Mouse (Mus musculus) kidney, adult 11 months (tissue): ENCODE results near the gene Tas1r1.

Experiments
- DNase-seq: peaks from one replicate; pipeline ENCODE4 v3.0.0; 2022

The Tas1r1 gene

DNA sequence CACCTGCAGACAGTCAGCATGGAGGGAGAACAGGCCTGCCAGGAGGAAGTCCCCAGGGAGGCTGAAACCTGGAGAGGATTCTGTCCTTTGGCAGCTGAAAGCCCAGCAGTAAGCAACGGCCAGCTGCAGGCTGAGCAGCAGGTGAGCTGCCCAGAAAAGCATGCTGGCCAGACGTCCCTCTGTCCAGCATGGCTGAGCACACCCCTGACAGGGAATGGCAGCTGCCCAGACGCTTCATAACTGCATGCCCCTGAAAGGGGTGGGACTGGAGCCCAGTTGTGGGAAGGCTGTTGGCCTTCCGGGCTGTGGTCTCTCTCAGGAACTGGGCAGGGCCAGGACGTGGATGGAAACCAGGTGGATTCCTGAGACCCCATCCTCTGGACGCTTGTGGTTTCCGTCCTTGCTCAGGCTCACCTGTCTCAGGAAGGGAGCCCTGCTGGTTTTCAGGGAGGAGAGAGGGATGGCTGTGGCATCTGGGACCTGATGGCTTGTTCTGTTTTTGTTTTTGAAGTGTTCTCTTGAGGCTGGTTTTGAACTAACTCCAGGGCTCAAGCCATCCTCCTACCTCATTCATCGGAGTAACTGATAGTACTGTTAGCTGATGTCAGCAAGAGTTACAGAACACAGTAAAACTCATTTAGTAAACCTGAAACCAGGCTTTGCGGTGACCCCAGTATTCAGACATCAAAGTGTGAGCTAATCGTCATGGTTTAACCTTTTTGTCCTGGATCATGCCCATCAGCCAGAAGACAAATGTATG, at the start of gene Tas1r1:
Tas1r1 (minus strand) TSS at position 344 of the 760 bp plus-strand sequence.
- no peak for DNase-seq

DNA sequence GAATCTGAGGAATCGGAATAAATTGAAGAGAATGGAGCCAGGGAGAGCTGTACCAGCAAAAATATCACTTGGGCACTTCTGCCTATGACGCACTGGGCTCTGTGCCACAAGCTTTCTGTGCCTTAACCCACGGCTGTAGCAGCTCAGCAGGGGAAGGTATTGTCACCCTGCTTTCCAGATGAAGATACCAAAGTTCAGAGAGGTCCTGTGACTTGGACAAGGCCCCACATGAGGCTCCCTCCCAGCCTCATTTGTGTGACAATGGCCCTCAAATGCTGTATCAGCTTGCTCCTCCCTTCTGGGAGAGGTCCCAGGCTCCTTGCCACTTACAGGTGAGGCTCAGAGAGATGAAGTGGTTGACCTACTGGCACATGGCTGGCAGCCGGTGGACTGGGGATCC, 49.8 kb upstream of the Tas1r1 start:
- DNase-seq = no peak

DNA sequence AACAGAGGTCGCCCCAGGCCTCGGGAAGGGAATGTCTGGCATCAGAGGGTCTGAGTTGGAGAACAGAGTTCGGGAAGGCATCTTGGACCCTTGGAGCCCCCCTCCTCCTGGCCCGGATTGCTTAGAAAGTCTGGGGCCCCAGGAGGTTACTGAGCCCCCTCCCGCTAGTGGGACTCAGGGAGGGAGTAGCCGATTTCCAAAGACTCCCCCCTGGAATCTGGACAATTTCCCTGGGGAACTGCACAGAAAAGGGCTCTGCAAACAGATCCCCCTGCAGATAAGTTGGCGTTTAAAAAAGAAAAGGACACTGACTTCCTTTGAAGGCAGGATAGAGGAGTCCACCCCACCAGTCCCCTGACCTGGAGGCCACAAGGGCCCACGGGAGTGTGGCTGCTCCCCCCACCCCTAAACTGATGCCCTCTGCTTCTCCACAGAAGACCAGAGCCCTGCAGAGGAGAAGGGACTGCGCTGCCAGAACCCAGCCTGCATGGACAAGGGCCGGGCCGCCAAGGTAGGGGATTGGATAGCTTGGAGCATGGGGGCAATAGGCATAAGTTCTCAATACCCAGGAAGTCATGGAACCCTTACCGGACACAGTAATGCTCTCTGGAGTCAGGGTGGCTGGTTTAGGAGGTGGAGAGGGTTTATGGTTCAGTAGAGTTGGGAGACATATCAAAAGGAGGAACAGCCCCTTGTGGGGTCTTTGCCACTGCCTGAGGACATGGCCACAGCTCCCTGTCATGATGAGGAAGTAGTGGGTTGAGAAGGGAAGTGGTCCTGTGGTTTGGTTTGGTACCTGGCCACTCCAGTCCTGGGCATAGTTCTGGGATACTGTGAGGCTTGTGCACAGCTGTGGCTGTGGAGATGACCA, 49.1 kb upstream of the Tas1r1 start:
- no peak for DNase-seq

DNA sequence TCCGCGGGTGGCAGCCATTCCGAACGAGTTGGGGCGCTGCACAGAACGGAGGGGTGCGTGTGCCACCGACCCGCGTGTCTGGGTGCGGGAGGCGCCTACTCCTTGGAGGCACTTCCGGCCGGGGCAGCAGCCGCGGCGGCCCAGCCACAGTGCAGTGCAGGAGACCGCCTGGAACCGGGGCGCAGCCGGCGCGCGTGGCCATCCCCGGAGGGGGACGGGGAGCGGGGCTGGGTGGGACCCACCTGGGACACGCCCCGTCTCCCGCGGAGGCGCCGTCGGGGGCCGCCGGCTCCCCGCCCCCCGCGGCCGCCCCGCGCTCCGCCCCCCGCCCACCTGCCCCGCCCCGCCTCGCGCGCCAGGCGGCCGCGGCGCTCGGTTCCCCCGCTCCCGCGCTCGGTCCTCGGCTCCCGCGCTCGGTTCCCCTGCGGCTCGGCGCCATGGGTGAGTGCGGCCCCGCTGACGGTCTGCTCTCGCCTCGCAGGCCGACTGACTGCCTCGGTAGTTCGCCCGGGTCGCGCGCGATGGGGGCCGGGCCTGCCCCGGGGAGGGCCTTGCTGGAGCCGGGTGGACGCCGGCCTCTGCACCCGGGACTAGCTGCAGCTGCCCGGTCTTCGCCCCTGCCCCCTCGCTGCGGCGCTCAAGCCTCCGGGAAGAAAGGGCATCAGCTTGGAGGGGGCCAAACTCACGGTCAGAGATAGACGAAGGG, 48.3 kb upstream of the Tas1r1 start:
- DNase-seq = peak; percentile 57

DNA sequence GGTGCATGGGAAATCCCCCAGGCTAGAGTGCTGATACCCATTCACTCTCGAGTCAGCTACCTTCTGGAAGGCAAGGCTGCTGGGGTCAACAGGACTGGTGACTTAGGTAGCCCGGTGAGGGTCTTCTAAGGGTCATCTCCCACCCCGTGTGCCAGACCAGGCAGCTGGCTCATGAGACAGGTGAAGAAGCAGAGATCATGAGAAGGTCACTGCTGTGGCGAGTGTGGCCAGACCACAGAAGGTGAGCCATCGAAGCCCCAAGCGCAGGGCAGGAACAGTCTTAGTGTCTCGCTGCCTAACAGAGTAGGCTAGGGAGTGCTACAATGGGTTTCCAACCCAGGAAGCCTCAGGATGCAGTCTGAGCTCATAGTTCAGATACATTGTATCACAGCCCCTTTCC, 46.2 kb upstream of the Tas1r1 start:
- no peak for DNase-seq

DNA sequence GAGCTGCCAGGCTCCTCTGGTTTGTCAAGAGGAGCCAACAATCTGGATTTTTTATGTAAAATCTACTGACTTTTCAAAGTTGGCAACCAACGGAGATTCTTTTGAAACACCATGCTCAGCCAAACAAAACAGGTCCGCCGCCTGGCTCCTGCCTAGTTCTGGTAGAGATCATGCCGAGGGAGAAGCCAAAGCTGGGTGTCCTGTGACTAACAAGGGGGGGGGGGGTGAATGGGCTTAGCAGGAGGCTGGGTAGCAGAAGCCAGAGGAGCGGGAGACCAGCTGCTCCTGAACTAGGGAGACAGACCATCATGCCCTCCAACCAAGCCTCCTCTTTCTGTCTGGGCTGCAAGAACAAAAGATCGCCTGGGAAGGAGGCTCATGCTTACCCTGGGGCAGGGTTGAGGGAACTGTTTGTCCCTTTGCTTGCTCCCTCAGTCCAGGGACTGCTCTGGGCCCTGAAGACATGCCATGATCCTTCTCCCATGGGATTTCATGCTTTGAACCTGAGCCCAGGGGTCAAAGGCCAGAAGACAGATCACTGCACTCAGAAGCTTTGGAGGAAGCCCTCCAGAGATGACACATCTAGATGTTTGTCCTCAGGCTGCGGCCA, 45.3 kb upstream of the Tas1r1 start:
- DNase-seq = no peak

DNA sequence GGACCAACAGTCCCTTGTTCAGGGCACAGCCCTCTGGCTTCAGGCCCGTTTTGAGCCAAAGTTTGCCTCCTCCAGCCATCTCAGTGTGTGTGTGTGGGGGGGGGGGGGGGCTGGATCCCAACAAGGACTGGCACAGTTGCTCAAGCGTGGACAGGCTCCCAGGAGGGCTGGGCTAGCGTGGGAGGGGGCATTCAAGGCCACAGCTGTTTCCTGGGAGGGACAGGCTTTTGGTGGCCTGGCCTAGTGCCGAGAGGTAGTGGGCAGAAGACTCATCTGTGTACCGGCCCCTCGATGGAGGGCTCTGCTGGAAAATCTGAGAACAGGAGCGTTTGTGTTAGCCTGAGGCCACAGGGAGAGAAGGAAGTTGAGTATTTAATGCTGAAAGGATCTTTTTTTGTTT, 41.6 kb upstream of the Tas1r1 start:
- DNase-seq = no peak

DNA sequence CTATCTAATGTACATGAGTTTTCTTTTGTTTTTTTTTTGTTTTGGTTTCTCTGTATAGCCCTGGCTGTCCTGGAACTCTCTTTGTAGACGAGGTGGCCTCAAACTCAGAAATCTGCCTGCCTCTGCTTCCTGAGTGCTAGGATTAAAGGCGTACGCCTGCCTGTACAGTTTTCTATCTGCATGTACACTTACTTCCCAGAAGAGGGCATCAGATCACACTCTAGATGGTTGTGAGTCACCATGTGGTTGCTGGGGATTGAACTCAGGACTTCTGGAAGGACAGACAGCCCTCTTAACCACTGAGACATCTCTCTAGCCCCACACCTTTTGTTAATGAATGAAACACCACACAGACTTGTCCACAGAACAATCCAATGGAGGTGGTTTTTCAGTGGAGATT, 40.9 kb upstream of the Tas1r1 start:
- no peak for DNase-seq

DNA sequence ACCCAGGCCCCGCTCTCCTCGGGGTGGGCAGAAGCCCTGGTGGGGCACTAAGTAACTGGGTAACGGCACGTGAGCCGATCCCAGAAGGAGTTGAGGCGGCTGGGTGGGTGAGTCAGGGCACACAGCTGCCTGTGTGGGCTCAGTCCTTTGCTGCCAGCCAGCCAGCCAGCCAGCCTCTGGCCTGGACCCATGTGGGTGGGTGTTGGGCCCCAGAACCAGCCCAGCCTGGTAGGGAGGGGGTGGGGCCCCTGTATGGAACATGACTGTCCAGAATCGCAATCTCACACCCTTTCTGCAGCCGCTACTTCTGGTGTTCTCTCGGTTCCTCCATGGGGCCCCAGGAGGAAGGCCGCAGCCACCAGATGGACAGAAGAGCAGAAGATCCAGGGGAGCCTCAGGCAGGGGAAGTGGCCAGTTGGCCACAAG, 39.8 kb upstream of the Tas1r1 start:
- DNase-seq = no peak

DNA sequence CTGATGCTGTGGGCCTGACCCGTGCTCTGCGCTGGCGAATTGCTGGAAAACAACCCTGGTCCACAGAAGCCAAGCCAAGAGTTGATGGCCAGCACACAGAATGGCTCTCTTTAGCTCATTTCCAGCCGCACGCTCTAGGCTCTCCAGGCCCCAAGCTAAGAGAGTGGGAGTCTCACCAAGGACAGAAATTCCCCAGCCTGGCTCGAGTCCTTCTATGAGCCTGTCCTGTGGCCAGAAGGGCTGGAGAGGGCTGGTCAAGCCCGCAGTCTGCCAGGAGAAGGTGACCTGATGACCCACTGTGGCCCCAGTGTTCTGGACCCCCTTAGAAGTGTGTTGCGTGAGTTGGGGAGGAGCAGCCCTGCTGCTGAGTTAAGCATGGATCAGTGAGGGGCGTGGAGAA, 38.8 kb upstream of the Tas1r1 start:
- no peak for DNase-seq

DNA sequence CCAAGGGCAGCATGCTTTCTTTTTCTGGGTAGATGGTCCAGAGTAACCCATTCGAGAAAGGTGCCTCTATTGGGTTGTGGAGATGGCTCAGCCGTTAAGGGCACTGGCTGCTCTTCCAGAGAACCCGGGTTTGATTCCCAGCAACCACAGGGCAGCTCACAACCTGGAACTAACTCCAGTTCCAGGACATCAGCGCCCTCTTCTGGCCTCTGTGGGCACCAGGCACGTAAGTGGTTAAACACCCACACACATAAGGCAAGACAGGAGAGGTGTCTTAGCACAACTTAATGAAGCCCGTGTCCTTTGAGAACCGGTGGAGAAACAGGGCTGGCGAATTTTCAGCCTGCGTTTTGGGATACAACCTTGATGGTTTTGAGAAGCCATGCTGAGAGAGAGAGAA, 36.2 kb upstream of the Tas1r1 start:
- no peak for DNase-seq

DNA sequence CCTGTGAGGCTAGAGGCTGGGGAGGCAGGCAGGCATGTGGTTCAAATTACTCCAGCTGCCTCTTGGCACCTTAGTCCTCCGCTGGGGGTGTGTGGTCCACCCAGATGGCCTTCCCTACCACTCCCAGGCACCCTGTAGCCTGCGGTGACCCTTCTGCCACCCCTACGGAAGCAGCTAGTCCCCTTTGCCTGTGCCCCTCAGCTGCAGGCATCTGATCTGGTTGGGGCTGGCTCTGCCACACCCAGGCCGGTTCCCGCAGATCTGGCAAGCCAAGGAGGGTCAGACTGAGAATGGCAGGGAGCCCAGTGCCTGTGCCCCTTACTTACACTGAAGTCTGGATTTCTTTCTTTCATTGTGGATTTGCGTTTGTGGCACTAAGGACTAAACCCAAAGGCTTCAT, 35.3 kb upstream of the Tas1r1 start:
- DNase-seq = no peak

DNA sequence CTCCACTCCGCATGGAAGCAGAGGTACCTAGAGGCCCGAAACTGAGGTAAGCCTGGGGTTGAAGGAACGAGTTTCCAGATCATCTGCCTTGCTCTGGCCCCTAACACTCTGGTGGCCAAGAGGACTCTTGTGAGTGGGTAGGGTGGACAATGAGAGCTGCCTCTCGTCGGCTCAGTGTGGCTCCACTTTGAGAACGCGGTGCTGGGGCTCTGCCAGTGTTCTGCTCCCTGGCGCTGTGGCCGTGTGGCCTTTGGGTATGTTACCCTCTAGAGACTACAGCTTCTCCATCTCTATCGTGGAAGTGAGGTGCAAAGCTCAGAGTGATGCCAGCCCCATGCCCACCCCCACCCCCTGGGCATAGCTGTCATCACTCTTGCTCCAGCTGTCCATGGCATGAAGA, 34.3 kb upstream of the Tas1r1 start:
- no peak for DNase-seq

DNA sequence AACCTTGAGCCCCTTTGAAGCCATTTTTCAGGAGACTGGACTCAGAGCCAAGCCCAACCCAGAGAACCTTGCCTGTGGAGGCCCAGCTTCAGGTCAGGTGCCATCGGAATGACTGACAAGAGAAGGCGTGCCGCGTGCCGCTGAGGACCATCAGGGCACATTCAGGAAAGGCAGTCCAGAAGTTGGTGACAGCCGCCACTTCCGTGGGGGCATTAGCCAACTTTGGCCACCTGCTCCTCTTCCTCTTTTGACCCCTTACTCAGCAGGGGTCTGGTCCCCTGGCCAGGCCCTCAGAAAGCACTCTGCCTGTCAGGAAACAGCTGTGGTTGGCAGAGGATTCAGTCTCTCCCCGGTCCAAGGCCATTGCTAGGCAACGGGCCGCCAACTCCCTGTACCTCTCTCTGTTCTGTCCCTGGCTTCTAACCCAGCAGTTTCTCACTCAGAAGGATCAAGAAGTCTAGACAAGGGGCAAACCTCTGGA, 33.8 kb upstream of the Tas1r1 start, which contains the start of gene Plekhg5:
Plekhg5 (plus strand) TSS at position 378 of the 481 bp plus-strand sequence.
- DNase-seq = no peak

DNA sequence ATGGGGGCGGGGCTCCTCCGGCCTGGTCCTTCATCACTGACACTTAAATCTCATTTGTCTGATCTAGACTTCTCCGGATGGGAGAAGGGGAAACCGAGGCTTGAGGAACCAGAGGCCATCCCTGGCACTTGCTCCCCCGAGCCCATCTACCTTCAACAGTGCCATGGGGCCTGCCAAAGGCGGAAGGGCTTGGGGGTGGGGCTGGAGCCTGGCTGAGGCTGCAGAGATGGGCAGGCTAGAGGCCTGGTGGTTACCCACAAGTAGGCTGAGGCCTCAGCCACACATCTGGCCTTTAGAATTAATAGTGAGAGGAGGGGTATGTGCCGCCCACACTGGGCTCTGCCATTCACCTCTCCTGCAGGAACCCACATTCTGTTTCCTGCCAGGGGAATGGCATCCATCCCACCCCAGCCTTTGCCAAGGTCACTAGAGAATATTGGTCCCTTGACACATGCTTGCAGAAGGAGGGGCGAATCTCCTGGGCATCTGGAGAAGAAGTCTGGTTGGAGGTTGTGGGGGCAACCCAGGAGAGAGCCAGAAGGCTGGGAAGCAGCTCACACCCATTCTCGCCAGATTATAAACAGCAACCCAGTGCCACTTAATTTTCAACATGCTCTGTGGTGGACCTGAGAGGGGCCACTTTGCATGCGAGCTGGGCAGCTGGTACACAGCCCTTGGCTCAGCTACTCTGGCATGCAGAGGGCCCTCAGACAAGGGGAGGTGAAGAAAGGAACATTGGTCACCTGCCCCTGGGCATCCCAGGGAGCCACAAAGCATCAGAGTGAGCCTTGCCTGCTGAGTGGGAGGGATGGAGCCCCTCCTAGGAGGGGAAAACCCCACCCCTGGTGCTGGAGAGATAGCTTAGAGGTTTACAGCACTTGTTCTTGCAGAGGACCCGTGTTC, 32.4 kb upstream of the Tas1r1 start:
- no peak for DNase-seq

DNA sequence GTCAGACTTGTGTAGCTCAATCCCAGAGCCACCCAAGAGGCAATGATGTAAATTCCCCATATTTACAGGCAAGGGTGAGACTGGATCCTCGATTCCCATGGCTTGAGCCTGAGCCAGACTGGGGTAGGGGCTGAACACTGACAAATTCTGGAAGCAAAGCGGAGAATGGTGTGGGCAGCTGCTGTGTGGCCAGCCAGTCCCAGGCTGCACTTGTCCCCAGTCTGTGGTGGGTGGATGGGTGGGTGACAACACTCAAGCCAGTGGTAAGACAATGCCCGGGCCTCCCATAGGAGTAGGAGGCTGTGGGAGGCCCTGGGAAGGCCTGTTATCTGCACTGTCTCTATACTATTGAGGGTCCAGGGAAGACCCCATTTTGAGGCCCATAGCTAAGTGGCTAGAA, 30.9 kb upstream of the Tas1r1 start:
- no peak for DNase-seq

DNA sequence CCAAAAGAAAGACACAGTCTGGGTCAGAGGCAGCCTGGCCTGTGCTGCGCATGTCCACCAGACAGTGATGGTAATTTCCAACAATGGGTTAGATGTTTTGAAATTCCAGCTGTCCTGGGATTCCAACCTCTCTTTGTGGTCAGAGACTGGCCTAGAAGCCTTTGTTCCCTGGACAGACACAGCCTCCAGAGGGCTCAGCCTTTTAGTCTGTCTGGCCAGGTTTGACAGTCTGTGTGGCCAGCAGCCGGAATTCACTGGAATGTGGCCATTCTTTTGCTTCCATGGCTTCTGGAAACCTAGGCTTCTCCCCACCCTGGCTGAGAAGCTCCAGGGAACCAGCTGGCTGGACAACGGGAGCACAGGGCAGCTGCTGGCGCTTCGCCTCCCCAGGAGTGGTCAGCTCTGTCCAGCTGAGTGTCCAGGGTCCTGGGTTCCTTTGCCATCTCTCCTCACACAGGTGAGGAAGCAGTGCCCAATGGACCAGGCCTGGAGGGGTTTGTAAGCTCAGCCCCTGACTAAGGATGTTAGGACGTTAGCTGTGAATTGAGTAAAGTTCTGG, 29.9 kb upstream of the Tas1r1 start:
- DNase-seq = no peak

DNA sequence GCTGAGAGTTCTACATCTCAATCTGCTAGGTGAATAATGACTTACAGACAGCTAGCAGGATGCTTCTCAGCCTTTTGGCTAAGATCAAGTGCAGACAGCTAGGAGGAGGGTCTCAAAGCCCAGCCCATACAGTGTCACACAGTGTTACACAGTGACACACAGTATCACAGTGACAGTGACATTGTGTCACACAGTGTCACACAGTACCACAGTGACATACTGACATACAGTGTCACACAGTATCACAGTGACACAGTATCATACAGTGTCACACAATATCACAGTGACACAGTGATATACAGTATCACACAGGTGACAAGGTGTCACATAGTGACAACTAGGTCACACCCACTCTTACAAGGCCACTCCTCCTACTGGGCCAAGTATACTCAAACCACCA, 28.9 kb upstream of the Tas1r1 start:
- no peak for DNase-seq

DNA sequence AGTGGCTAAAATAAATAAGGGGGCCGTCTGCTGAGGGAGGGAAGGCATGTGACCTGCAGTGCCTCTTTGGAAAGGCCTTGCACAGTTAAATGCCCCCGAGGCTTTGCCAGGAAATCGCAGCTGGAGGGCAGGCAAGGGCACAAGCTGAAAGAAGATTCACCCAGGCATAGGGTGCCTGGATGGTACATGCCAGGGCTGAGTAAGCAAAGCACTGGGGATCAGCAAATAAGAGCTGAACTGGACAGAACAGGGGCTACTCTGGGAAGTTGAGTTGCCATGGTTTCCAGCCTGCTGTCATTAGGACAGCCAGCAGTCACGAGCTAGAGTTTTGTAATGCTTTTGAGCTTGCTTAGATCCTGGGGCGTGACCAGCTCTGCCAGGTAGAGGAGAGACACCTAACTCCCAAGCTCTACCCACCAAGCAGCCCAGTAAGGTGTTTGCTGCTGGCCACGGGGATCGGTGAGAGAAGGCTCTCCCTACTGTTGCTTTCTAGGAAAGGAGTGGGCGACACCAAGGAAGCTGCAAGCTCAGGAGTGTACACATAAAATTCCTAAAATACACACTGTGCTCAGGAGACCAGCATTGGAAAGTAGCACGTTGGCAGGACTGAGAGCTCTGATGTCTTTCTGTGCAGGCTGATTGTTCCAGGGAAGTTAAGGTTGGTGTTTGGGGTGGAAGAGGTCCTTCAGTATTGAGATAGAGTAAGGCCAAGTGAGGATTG, 24.2 kb upstream of the Tas1r1 start:
- DNase-seq = peak; percentile 87

DNA sequence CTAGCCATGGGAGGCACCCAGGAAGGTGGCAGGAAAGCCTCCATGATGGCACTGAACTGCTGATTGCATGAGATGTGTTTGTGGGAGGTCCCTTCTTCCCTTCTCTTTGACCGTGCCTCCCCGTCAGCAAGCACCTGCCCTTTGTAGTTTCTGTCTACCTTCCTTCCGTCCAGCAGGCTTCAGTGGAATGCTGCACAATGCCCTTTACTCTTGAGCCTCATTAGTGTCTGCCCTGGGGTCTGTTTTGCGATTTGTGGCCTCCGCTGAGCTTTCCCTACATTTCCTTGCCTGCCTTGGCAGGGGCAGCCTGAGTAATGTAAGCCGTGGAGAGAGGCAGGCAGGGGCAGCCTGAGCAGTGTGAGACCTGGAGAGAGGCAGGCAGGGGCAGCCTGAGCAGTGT, 6.2 kb upstream of the Tas1r1 start:
- DNase-seq = peak; percentile 62

DNA sequence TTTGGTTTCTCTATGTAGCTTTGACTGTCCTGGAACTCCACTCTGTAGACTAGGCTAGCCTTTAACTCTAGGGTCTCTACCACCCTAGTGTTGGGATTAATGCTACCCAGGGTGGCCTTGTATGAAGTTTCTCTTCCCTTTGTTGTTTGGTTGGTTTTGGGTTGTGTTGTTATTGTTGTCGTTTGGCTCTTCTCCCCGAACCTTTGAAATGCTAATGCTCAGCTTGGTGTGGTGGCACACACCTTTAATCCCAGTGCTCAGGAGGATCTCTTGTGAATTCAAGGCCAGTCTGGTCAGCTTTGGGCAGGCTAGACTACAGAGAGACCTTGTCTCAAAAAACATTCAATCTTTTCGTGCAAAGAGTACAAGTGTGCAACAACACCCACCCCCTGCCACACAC, 4.8 kb upstream of the Tas1r1 start:
- no peak for DNase-seq
